Mouse (Mus musculus): ENCODE data around the gene Mad1l1.

DNA sequence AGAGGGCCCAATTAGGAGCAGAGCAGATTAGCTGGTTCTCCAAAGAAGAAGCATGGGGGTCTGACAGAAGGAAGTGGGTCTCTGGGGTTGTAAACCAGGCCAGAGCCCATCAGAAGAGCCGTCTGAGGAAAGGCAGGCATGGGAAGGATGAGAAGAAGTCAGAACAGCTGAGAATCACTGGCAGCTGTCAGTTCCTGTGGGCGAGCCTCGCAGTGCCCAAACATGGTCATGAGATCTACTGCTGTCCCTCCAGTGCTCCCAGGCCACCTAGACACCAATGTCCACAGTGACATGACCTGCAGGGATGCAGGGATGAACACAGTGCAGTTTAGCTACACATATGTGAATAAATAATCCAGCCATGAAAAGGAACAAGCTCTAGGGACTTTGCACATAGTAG lies 310.9 kb downstream of the Mad1l1 start:
- TF ChIP-seq POLR2A (IDR thresholded peaks at IDR 0.05; ENCODE audit: borderline replicate concordance, control insufficient read depth, low read depth, low read length) (no peak), CTCF (IDR thresholded peaks at IDR 0.05; ENCODE audit: control insufficient read depth, insufficient read depth, low read length) (no peak)

Measured in bone marrow, adult 2 months (tissue).